Mouse (Mus musculus) regulatory T cell (primary cell): ENCODE measurements around the gene Gm14698.
"Not testable (repeated sequence)": the region's sequence is repeated elsewhere in the genome, so short reads cannot be mapped to it uniquely, and the experiment has no call there.

Source experiments
- in situ Hi-C: fragments of 300-600 bp; cut with MboI, MseI; formaldehyde crosslinking; loops from one replicate; pipeline ENCODE4 v1.15.1; 2025; ENCODE audit warnings: high pct_unique_total_duplicates

The Gm14698 gene

DNA sequence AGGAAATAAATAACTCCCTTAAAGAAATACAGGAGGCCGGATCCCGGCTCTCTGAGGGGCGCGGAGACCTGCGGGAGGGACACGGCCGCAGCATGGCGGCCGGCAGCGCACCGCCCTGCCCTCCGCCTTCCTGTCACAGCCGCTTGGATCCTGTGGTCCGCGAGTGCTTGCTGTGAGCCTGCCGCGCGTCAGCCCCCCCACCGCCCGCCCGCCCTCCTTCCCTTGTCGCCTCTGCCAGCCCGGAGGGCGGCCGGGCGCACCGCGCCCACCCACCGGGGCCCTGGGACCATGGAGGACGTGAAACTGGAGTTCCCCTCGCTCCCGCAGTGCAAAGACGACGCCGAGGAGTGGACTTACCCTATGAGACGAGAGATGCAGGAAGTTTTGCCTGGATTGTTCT, at the start of gene Gm14698:
Gene Gm14698, plus strand, starts transcription at position 35 of the 400 bp plus-strand sequence.
- in situ Hi-C loops, result not testable (repeated sequence)

DNA sequence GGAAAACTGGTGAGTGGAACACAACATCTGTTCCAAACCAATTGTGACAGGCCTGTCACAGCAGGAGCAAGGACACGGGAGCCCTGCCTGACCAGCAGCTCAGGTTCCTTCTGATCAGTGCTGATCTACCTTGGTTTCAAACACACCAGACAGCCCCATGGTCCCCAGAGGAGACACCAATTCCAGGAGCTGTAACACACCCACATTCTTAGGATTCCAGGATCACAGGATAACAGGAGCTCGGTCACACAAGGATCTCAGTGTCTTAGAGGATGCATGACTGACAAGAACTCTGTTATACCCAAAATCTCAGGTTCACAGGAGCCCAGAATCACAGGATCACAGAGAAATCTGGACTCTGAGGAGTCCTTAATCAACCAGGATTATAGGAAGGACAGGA, 444 bp upstream of the Gm14698 start:
- in situ Hi-C loops, result not testable (repeated sequence)

DNA sequence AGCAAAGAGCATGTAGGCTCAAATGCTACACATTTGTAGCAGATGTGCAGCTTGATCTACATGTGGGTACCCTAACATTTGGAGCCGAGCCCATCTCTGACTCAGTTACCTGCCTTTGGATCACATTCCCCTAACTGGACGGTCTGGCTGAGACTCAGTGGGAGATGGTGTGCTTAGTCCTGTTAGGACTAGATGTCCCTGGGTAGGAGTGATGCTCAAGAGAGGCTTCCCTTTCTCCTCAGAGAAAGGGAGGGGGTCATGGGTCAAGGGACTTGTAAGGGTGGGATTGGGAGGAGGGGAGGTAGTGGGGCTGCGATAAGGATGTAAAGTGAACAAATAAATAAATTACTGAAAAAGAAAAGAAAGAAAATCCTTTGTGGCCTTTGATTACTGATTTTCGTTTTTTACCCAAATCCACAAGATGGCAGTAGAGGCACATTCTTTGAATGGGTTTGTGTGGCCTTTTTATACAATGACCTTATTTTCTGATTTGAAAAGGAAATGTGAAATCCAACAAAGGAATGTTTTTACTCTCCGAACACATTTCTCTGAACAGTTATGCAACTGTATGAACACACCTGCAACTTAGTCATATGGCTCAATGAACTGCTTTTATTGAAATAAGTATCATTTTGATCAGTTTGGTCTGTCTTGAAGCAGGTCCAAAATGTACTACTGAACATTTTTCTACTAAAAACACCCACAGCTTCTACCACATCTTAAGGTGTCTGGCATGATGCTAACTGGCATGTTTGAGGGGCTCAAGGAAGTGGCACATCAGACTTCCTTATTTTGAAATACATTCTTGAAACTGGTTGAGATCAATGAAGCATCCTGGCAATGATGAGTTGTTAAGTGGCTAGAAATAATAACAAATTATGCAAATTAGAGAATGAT, 18.9 kb downstream of the Gm14698 start:
- in situ Hi-C loops, result no loop called here

DNA sequence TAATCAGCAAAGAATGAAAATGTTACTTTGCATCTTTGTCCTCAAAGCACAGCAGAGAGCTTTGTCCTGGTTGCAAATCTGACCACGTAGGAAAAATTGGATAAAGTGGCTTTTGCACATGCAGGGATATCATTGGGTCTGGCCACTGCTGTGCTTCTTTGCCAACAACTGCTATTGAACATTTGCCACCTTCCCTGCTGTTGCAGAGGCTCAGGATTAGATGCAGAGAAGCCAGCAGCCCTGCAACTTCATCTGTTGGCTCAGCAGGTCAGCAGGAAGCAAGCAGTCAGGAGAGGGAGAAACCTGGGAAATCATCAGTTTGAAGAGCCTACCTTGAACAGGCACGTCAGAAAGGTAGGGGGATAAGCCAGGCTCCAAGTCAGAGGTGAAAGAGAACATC, 44.3 kb downstream of the Gm14698 start:
- in situ Hi-C loops, result no loop called here
